Mouse (Mus musculus): ENCODE data around the gene Rhof. TPM values are rescaled to one million over a fixed set of nuclear protein-coding genes. Genes with fewer than 3 reads are reported as not detected.

Rhof gene
- polyA plus RNA-seq, 1 experiment from 2014 or later: 1.9 TPM

DNA sequence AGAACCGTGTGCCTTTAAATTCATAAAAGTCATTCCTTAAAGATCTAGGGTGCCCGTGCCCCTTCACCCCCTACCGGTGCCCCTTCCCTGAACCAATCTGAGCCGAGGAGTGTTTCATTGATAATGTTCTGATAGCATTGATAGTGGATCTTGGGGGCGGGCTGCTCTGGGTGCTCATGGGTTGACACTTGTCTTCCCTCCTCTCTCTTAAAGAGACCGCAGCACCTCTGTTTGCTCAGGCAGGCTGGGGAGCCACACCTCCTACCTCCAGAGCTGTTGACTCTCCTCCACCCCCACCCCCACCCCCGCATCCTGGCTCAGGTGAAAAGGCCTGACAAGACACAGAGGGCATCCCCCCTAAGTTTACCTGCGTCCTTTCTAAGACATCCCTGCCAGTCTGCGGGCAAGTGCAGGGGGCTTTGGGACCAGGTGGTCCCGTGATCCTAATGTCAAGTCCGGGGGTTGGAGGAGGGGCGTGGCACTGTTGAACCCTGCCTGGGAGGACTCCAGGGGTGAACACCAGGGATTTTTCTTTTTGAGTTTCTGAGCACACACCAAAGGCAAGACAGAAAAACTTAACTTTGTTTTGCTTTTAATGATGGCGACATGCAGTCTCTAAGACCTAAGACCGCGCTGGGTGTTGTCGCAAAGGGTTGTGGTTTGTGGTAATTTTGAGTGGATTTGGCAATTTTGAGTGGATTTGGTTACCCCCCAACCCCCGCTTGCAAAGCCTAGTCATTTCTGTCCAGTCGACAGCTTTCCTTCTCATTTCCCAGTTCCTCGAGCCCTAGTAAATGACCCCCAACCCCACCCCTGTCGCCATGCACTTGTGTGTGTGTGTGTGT is 12.5 kb upstream of the Rhof start:
- Histone ChIP-seq H3K36me3 (ENCODE audit: control insufficient read depth, insufficient read depth, low read length) (peaks cover 2% of the 10 kb centered on the region; the same call in 1 of the 2 replicates), H3K9me3 (ENCODE audit: control insufficient read depth, low read length) (no peaks in the 10 kb centered on the region), H3K27me3 (ENCODE audit: control insufficient read depth, insufficient read depth, low read length) (no peaks in the 10 kb centered on the region), H3K27ac (ENCODE audit: low read depth, low read length) (no peak overlapping the region), H3K4me1 (replicated peaks; ENCODE audit: control insufficient read depth, insufficient read depth, low read length) (peaks cover 14% of the 10 kb centered on the region), H3K9ac (ENCODE audit: low read length) (0 out of 2 replicates have a peak overlapping the region, but pooled peaks have one; percentile 45), H3K4me2 (ENCODE audit: low read depth, low read length, severe bottlenecking) (peak overlapping the region; percentile 91), H3K4me3 (ENCODE audit: low read depth, low read length) (peak overlapping the region; percentile 93)
- no peak for ATAC-seq (replicated peaks; ENCODE audit: low FRiP score)
- 45% methylated on average over 20 of the region's 20 CpGs for WGBS
- DNase-seq (ENCODE audit: low spot score): no peak

DNA sequence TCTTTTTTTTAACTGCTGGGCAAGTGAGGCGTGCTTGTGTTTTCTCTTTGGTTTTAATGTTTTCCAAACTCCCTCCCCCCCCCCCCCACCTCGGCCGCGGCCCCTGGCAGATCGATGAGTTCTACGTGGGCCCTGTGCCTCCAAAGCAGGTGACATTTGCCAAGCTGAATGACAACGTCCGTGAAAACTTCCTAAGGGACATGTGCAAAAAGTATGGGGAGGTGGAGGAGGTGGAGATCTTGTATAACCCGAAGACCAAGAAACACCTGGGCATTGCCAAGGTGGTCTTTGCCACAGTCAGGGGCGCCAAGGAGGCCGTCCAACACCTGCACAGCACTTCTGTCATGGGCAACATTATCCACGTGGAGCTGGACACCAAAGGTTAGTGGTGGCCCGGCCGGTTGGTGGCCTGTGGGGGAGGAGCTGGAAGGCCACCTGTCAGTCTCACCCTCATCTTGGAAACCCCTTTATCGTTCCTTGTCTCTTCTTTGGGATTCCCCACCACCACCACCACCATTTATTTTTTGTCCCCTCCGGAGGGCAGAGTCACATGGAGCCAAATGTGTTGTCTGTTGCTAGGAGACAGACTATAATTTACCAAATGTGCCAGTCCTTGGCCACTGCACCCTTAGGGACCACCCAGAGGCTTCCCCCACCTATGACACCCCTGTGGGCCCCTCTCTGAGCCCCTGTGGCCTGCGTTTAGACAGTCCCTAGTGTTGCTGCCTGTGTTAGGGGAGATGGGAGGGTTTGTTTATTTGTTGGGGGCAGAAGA is 11.7 kb upstream of the Rhof start:
- H3K4me1 ChIP-seq (replicated peaks; ENCODE audit: control insufficient read depth, insufficient read depth, low read length): peaks cover 12% of the 10 kb centered on the region
- WGBS: 5% methylated on average over 17 of the region's 17 CpGs
- DNase-seq (ENCODE audit: low spot score): no peak

DNA sequence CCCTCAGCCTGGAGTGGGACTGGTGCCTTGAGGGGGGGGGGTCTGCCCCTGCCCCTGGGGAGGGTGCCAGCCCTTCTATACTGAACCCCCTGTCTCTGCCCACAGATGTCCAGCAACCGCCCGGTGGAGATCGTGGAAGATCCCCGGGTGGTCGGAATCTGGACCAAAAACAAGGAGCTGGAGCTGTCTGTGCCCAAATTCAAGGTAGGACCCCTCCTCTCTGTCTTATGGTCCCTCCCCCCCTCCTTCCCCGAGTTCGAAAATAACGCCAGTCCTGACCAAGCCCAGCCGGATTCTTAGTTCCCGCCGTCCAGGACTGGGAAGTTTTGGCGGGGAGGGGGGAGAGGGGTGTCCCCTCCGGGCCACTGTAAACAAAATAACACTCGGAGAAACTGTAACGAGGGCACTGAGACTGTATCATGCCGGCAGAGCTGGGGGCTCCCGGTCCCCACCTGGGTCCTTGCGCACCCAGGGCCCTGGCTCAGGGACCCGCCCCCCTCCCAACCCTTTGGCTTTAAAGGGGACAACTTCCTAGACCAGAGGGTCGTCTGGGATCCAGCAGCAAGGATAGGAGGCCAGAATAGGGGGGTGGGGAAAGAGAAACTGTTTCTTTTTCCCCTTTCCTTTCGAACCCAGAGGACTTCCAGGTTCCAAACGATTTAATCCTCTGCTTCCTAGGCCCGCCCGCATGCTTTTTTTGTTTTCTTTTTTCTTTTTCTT is 10.9 kb upstream of the Rhof start:
- WGBS: under 1% methylated on average over 24 of the region's 24 CpGs
- DNase-seq (ENCODE audit: low spot score) (peak; percentile 72), ATAC-seq (replicated peaks; ENCODE audit: low FRiP score) (no peak)
- no peaks in the 10 kb centered on the region for H3K36me3 ChIP-seq (ENCODE audit: control insufficient read depth, insufficient read depth, low read length)
- H3K4me1 ChIP-seq (replicated peaks; ENCODE audit: control insufficient read depth, insufficient read depth, low read length): peaks cover 12% of the 10 kb centered on the region
- H3K27me3 ChIP-seq (ENCODE audit: control insufficient read depth, insufficient read depth, low read length): no peaks in the 10 kb centered on the region
- H3K9ac ChIP-seq (ENCODE audit: low read length): peak overlapping the region; percentile 99
- H3K4me3 ChIP-seq (ENCODE audit: low read depth, low read length): peak overlapping the region; percentile 93
- no peaks in the 10 kb centered on the region for H3K9me3 ChIP-seq (ENCODE audit: control insufficient read depth, low read length)
- peak overlapping the region; percentile 91 for H3K4me2 ChIP-seq (ENCODE audit: low read depth, low read length, severe bottlenecking)
- H3K27ac ChIP-seq (ENCODE audit: low read depth, low read length): peak overlapping the region; percentile 100

More for the DNA sequence above, 11.7 kb upstream of the Rhof start:
- Histone ChIP-seq H3K9ac (ENCODE audit: low read length) (peak overlapping the region; percentile 45; the same call in 1 of the 2 replicates), H3K4me2 (ENCODE audit: low read depth, low read length, severe bottlenecking) (peak overlapping the region; percentile 91), H3K27ac (ENCODE audit: low read depth, low read length) (no peak overlapping the region), H3K36me3 (ENCODE audit: control insufficient read depth, insufficient read depth, low read length) (no peaks in the 10 kb centered on the region), H3K4me3 (ENCODE audit: low read depth, low read length) (peak overlapping the region; percentile 93), H3K9me3 (ENCODE audit: control insufficient read depth, low read length) (no peaks in the 10 kb centered on the region), H3K27me3 (ENCODE audit: control insufficient read depth, insufficient read depth, low read length) (no peaks in the 10 kb centered on the region)
- ATAC-seq (replicated peaks; ENCODE audit: low FRiP score): no peak

DNA sequence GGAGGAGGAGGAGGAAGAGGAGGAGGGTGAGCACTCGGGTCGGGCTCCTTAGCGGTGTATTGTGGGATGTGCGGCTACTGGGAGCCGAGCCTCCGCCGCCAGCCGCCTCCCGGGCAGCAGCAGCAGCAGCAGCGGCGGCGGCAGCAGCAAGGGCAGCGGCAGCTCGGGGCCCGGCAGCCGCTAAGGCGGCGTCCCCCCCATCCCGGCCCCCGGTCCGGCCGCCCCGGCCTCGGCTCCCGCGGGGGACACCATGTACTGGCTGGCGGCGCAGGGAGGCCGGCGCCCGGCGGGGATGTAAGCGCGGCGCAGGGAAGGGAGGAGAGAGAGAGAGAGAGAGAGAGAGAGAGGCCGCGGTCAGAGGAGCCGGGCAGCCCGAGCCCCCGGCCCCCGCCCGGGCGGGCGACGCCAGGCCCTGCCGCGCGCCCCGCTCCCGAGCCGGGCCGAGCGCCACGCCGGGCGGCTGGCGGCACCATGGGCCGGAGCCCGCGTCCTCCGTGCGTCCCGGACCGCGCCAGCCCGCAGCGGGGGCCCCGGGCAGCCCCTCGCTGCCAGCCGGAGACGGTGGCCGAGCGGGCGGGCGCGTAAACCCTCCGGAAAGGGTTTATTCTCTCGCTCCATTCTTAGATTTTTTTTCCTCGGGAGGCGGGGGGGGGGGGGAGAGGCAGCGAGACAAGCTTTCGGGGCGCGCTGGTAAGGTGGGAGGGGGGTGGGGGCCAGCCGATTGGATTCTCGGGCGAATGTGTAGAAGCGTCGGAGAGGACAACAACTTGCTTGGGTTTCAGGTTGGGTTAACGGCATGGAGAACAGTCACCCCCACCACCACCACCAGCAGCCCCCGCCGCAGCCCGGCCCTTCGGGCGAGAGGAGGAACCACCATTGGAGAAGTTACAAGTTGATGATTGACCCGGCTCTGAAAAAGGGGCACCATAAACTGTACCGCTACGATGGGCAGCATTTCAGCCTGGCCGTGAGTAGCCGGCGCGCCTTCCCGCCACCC is 10.0 kb upstream of the Rhof start, which contains the start of gene Setd1b:
Gene Setd1b, plus strand, starts transcription at position 33 of the 997 bp plus-strand sequence.
- under 1% methylated on average over 66 of the region's 103 CpGs for WGBS
- H3K4me2 ChIP-seq (ENCODE audit: low read depth, low read length, severe bottlenecking): peak within 1 kb of the TSS; percentile 91
- H3K36me3 ChIP-seq (ENCODE audit: control insufficient read depth, insufficient read depth, low read length): no peaks in the 10 kb centered on the region
- no peak for ATAC-seq (replicated peaks; ENCODE audit: low FRiP score)
- H3K9me3 ChIP-seq (ENCODE audit: control insufficient read depth, low read length): no peaks in the 10 kb centered on the region
- H3K9ac ChIP-seq (ENCODE audit: low read length): peak within 1 kb of the TSS; percentile 99
- H3K27ac ChIP-seq (ENCODE audit: low read depth, low read length): peak within 1 kb of the TSS; percentile 100
- no peaks in the 10 kb centered on the region for H3K27me3 ChIP-seq (ENCODE audit: control insufficient read depth, insufficient read depth, low read length)
- DNase-seq (ENCODE audit: low spot score): peak; percentile 84
- H3K4me3 ChIP-seq (ENCODE audit: low read depth, low read length): peak within 1 kb of the TSS; percentile 93
- H3K4me1 ChIP-seq (replicated peaks; ENCODE audit: control insufficient read depth, insufficient read depth, low read length): peaks cover 20% of the 10 kb centered on the region

DNA sequence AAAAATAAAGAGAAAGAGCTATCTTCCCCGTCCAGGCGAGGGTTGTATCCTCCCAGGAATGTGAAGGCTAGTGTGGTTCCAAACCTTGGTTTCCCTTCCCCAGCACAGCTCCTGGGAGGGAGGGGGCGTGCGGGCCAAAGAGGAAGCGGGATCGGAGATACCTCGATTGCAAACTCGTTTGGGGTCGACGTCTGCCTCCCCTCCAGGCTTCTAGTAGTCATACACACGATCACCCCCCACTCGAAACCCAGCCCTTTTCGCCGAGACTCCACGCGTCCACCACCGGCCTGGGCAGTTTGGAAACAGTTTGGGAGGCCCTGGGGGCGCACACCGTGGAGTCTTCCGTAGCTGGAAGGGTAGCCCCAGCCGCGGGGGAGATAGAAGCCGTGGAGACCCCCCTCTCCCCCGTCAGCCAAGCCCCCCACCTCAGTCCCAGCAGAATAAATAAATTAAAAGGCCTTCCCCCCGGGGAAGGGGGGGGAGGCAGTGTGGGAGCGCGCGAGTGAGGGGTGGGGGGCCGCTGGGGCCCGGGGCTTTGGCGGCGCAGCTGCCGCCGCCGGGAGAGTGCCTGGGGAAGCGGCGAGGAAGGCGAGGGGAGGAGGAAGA is 9.2 kb upstream of the Rhof start:
- Histone ChIP-seq H3K9me3 (ENCODE audit: control insufficient read depth, low read length) (no peaks in the 10 kb centered on the region), H3K27me3 (ENCODE audit: control insufficient read depth, insufficient read depth, low read length) (no peaks in the 10 kb centered on the region), H3K9ac (ENCODE audit: low read length) (peak overlapping the region; percentile 99), H3K27ac (ENCODE audit: low read depth, low read length) (peak overlapping the region; percentile 100), H3K4me3 (ENCODE audit: low read depth, low read length) (peak overlapping the region; percentile 93), H3K36me3 (ENCODE audit: control insufficient read depth, insufficient read depth, low read length) (no peaks in the 10 kb centered on the region), H3K4me1 (replicated peaks; ENCODE audit: control insufficient read depth, insufficient read depth, low read length) (peaks cover 27% of the 10 kb centered on the region), H3K4me2 (ENCODE audit: low read depth, low read length, severe bottlenecking) (peak overlapping the region; percentile 91)
- ATAC-seq (replicated peaks; ENCODE audit: low FRiP score) (no peak; the same call in 1 of the 2 replicates), DNase-seq (ENCODE audit: low spot score) (peak; percentile 80)
- under 1% methylated on average over 37 of the region's 38 CpGs for WGBS

DNA sequence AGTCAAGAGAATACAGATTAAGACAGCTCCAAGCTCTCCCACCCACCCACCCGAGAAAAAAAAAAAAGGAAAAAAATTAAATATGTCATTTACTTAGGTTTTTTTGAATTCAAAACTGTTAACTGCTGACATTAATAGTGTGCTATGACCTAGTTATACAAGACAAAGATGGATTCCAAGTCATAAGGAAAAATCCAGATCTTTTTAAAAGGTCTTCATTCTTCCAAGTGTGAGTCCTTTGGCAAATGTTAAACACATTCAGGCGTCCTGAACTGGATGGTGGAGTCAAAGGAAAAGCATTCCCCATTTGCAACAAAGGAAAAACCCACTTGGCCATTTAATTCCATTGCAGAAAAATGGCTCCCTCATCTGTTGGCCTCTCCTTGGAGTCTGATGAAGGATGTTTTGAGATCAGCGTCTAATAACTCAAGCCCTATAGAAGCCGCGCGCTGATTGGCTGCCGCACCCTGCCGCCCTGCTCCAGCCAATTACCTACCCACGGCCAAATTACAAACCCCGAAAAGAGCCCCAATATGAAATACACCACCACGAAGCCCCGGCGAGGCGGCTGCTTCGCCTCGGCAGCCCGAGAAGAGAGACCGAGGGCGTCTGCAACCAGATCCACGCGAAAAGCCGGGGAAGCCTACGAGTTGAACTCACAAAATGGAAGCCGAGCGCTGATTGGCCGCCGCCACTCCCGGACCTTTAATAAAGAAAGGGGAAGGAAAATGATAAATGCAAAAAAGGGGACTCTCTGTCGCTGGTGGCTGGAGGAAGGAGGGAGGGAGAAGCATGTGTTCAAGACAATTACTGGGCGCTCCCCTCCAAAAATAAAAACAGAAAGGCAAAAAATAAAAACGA is 8.4 kb upstream of the Rhof start:
- peak overlapping the region; percentile 93 for H3K4me3 ChIP-seq (ENCODE audit: low read depth, low read length)
- DNase-seq (ENCODE audit: low spot score): peak; percentile 94
- H3K27me3 ChIP-seq (ENCODE audit: control insufficient read depth, insufficient read depth, low read length): no peaks in the 10 kb centered on the region
- no peaks in the 10 kb centered on the region for H3K36me3 ChIP-seq (ENCODE audit: control insufficient read depth, insufficient read depth, low read length)
- peak overlapping the region; percentile 100 for H3K27ac ChIP-seq (ENCODE audit: low read depth, low read length)
- H3K9ac ChIP-seq (ENCODE audit: low read length): peak overlapping the region; percentile 99
- no peaks in the 10 kb centered on the region for H3K9me3 ChIP-seq (ENCODE audit: control insufficient read depth, low read length)
- peak overlapping the region; percentile 91 for H3K4me2 ChIP-seq (ENCODE audit: low read depth, low read length, severe bottlenecking)
- ATAC-seq (replicated peaks; ENCODE audit: low FRiP score): peak; percentile 57
- H3K4me1 ChIP-seq (replicated peaks; ENCODE audit: control insufficient read depth, insufficient read depth, low read length): peaks cover 34% of the 10 kb centered on the region
- WGBS: under 1% methylated on average over 31 of the region's 31 CpGs

All from forebrain, embryonic 11.5 days (tissue).